Mouse (Mus musculus) cerebellum, adult 2 months (tissue): ENCODE measurements around the gene Ulk4.

Experiments
- CTCF ChIP-seq: fragments of 200-500 bp; IDR thresholded peaks from 2 replicates; pipeline ENCODE4 v1.5.1; 2011; ENCODE audit warnings: low read depth, mild to moderate bottlenecking, control low read depth, low read length, moderate library complexity, borderline replicate concordance; ENCODE audit not compliant: insufficient read depth
- POLR2A ChIP-seq: fragments of 200-500 bp; IDR thresholded peaks from 2 replicates; pipeline ENCODE4 v1.6.1; 2011; ENCODE audit warnings: low read length, control low read depth, borderline replicate concordance; ENCODE audit not compliant: insufficient read depth

GRCm38 (mm10) chr9:120932371-120932770 lies 344.6 kb downstream of the Ulk4 start:
- TF ChIP-seq CTCF (no peak), POLR2A (no peak)
